Mouse (Mus musculus) brain, embryonic 14.5 days (tissue): Measurements from ENCODE around the gene Sstr2.

ENCODE experiments used
- CTCF ChIP-seq: fragments of 200-500 bp; IDR thresholded peaks from 2 replicates; pipeline ENCODE4 v1.5.1; 2012; ENCODE audit warnings: inconsistent platforms, mild to moderate bottlenecking, moderate library complexity, borderline replicate concordance; ENCODE audit not compliant: insufficient read depth, insufficient read length; ENCODE audit errors: extremely low read depth
- POLR2A ChIP-seq: fragments of 200-500 bp; IDR thresholded peaks from 2 replicates; pipeline ENCODE4 v1.6.1; 2012; ENCODE audit warnings: mild to moderate bottlenecking, inconsistent platforms, borderline replicate concordance; ENCODE audit not compliant: poor library complexity, insufficient read depth, insufficient read length, severe bottlenecking; ENCODE audit errors: extremely low read depth

DNA sequence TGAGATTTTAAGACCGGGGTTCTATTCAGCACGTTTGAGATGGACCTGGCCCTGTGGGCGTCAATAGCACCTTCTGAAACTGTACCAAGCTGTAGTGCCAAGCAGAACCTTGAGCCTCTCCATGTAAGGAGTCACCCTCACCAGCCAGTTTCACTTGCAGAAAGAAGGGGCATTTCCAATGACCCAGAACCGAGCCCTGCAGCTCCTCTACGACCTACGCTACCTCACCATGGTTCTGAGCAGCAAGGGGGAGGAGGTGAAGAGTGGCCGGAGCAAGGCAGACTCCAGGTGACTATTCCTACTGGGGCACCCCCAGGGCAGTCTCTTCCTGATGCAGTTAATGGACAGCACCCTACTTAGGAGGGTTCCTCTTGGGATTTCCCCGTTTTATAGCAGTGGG is 39.2 kb downstream of the Sstr2 start:
- TF ChIP-seq CTCF = no peak
- no peak for TF ChIP-seq POLR2A
